Mouse (Mus musculus) urinary bladder, postnatal 14 days (tissue): Measurements from ENCODE around the gene A630095N17Rik.
A peak's percentile ranks its signal among the peaks of the same experiment; 100 is the strongest.

Experiments
- DNase-seq: peaks from one replicate; pipeline ENCODE4 v3.0.0; 2021; ENCODE audit warnings: low spot score

The A630095N17Rik gene

GRCm38 (mm10) chr1:75231664-75232152, at the start of gene A630095N17Rik:
A630095N17Rik (minus strand) TSS chr1:75232102.
- DNase-seq: no peak

- no peak for DNase-seq
Observed at GRCm38 (mm10) chr1:75278228-75278627, 46.3 kb upstream of the A630095N17Rik start, which contains the start of gene Resp18. Resp18 (minus strand) TSS chr1:75278415.

- DNase-seq: peak; percentile 57
Observed at GRCm38 (mm10) chr1:75277195-75278188, 45.6 kb upstream of the A630095N17Rik start.

- DNase-seq: no peak
Observed at GRCm38 (mm10) chr1:75264091-75264880, 32.4 kb upstream of the A630095N17Rik start, which contains the start of gene Ptprn. Ptprn (minus strand) TSS chr1:75264502.

- DNase-seq: peak; percentile 77
Observed at GRCm38 (mm10) chr1:75262969-75263951, 31.4 kb upstream of the A630095N17Rik start.

GRCm38 (mm10) chr1:75261278-75261677, 29.4 kb upstream of the A630095N17Rik start:
- DNase-seq: no peak

- no peak for DNase-seq
Observed at GRCm38 (mm10) chr1:75255516-75256046, 23.7 kb upstream of the A630095N17Rik start.

GRCm38 (mm10) chr1:75254625-75255013, 22.7 kb upstream of the A630095N17Rik start:
- DNase-seq: no peak

GRCm38 (mm10) chr1:75253849-75254624, 22.1 kb upstream of the A630095N17Rik start:
- DNase-seq: peak; percentile 80

GRCm38 (mm10) chr1:75253029-75253428, 21.1 kb upstream of the A630095N17Rik start:
- no peak for DNase-seq

GRCm38 (mm10) chr1:75252308-75252707, 20.4 kb upstream of the A630095N17Rik start:
- DNase-seq: no peak

- DNase-seq: peak; percentile 82
Observed at GRCm38 (mm10) chr1:75251112-75251970, 19.4 kb upstream of the A630095N17Rik start.

- no peak for DNase-seq
Observed at GRCm38 (mm10) chr1:75250498-75250897, 18.6 kb upstream of the A630095N17Rik start.

- DNase-seq: peak; percentile 71
Observed at GRCm38 (mm10) chr1:75248041-75248772, 16.3 kb upstream of the A630095N17Rik start.

GRCm38 (mm10) chr1:75247071-75247930, 15.4 kb upstream of the A630095N17Rik start:
- DNase-seq: no peak

GRCm38 (mm10) chr1:75244836-75245235, 12.9 kb upstream of the A630095N17Rik start:
- DNase-seq: no peak

GRCm38 (mm10) chr1:75244175-75244826, 12.4 kb upstream of the A630095N17Rik start:
- no peak for DNase-seq
